Mouse (Mus musculus) embryonic facial prominence, embryonic 14.5 days (tissue): ENCODE measurements at regions not wholly inside any gene's neighbourhood (a gene's known extent, or its start where the extent isn't known, plus 50 kb on each side); places are given as distances from the start of the nearest gene placed in this dataset.

Source experiments
- ATAC-seq: fragments of 200-750 bp; cut with Nextera tagmentation; 2 replicates; pipeline ENCODE4 v1.8.0; 2017; ENCODE audit warnings: low read depth, moderate number of reproducible peaks, moderate TSS enrichment
- DNase-seq: peaks from one replicate; pipeline ENCODE4 v3.0.0-alpha.2; 2015; ENCODE audit warnings: low spot score
- H3K27ac ChIP-seq: fragments of 300-500 bp; sonication (generic); replicated peaks from 2 replicates; pipeline ENCODE4 v1.5.1; 2014; ENCODE audit warnings: low read depth, mild to moderate bottlenecking, low read length, moderate library complexity
- H3K27me3 ChIP-seq: fragments of 300-500 bp; sonication (generic); replicated peaks from 2 replicates; pipeline ENCODE4 v1.6.1; 2014; ENCODE audit warnings: low read length; ENCODE audit not compliant: control insufficient read depth, insufficient read depth
- H3K36me3 ChIP-seq: fragments of 300-500 bp; sonication (generic); 2 replicates; pipeline ENCODE4 v1.6.1; 2014; ENCODE audit warnings: low read length, mixed read lengths; ENCODE audit not compliant: control insufficient read depth, insufficient read depth
- H3K4me1 ChIP-seq: fragments of 300-500 bp; sonication (generic); 2 replicates; pipeline ENCODE4 v1.6.1; 2014; ENCODE audit warnings: antibody characterized with exemption, low read length; ENCODE audit not compliant: control insufficient read depth, insufficient read depth
- H3K4me2 ChIP-seq: fragments of 300-500 bp; sonication (generic); 2 replicates; pipeline ENCODE4 v1.6.1; 2014; ENCODE audit warnings: low read depth, mild to moderate bottlenecking, low read length, moderate library complexity, mixed read lengths
- H3K4me3 ChIP-seq: fragments of 300-500 bp; sonication (generic); 2 replicates; pipeline ENCODE4 v1.5.1; 2014; ENCODE audit warnings: low read depth, mild to moderate bottlenecking, low read length
- H3K9ac ChIP-seq: fragments of 300-500 bp; sonication (generic); 2 replicates; pipeline ENCODE4 v1.6.1; 2014; ENCODE audit warnings: low read depth, mild to moderate bottlenecking, low read length, moderate library complexity, mixed read lengths
- H3K9me3 ChIP-seq: fragments of 300-500 bp; sonication (generic); 2 replicates; pipeline ENCODE4 v1.6.1; 2016; ENCODE audit warnings: low read length; ENCODE audit not compliant: control insufficient read depth
- WGBS: fragments of 180-500 bp; shearing (Covaris S2); extraction: QIAGEN DNeasy Blood & Tissue Kit; methylation state at CpG from one replicate; pipeline ENCODE4 v1.1.7; 2014; 5-methylcytosine and 5-hydroxymethylcytosine counted together

DNA sequence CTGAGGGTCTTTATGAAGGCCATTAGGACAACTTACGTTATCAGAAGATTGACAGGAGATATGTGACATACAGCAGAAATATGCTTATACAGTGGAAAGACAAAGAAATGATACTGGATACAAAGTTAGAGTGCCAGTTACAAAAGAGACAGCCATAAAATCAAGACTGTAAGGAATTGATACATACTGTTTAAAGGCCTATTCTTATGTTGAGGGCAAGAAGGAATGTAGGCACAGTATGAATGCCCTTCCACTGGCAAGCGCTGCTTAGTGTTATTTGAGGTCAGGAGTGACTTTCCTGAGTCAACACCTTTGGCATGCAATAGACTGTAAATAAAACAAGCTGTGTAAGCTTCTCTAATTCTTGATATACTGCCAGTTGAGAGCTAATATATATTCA, 421.5 kb downstream of the Frk start:
- 84% methylated on average over 2 of the region's 2 CpGs for WGBS
- H3K36me3 ChIP-seq, result no peaks in the 10 kb centered on the region
- H3K27ac ChIP-seq, result no peak overlapping the region
- no peaks in the 10 kb centered on the region for H3K4me1 ChIP-seq
- H3K4me2 ChIP-seq, result no peak overlapping the region
- H3K27me3 ChIP-seq, result no peaks in the 10 kb centered on the region
- H3K9me3 ChIP-seq, result no peaks in the 10 kb centered on the region
- no peak for DNase-seq
- no peak overlapping the region for H3K4me3 ChIP-seq
- ATAC-seq, result no peak
- no peak overlapping the region for H3K9ac ChIP-seq

DNA sequence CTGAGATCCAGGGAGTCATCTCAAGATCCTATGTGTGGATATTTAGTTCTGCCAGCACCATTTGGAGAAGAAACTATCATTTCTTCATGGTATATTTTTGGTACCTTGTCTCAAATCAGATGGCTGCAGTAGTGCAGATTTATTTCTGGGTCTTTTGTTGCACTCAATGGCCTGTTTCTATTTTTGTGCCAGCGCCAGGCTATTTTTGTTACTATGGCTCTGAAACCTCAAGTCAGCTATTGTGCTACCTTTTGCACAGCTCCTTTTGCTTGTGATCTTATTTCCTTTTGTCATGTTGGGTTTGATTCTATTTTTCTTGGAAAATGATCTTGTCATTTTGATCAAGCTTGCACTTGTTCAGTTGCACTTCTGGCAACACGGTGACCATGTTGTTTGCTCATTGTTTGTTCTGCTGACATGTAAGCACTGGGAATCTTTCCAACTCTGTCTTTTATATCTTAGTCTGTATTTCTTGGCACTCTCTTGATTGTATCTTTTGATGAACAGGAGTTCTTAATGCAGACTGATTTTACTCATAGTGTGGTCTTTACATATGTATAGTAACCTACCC, 429.0 kb downstream of the Frk start:
- H3K4me1 ChIP-seq, result no peaks in the 10 kb centered on the region
- H3K4me2 ChIP-seq, result no peak overlapping the region
- WGBS, result 73% methylated on average over 2 of the region's 2 CpGs
- H3K36me3 ChIP-seq, result no peaks in the 10 kb centered on the region
- H3K27ac ChIP-seq, result no peak overlapping the region
- H3K9me3 ChIP-seq, result no peaks in the 10 kb centered on the region
- peak; percentile 57; the same call in 1 of the 2 replicates for ATAC-seq
- no peak overlapping the region for H3K4me3 ChIP-seq
- H3K27me3 ChIP-seq, result no peaks in the 10 kb centered on the region
- no peak overlapping the region for H3K9ac ChIP-seq
- peak; percentile 51 for DNase-seq
